Mouse (Mus musculus): Measurements from ENCODE around the gene Zfp955b. TPM values are rescaled to one million over a fixed set of nuclear protein-coding genes. Genes with fewer than 3 reads are reported as not detected.
"Not testable (repeated sequence)": the region's sequence is repeated elsewhere in the genome, so short reads cannot be mapped to it uniquely, and the experiment has no call there.

Zfp955b gene
- 0.86 and 0.92 TPM in 2 replicates for polyA plus RNA-seq (2012; rRNA removed)

- H3K27me3 ChIP-seq (ENCODE audit: control insufficient read depth, insufficient read depth, low read length); H3K36me3 ChIP-seq (ENCODE audit: control insufficient read depth, insufficient read depth, low read length); H3K4me1 ChIP-seq (ENCODE audit: control insufficient read depth, insufficient read depth, insufficient read length); H3K27ac ChIP-seq (ENCODE audit: insufficient read depth, low read length); DNase-seq (ENCODE audit: low read depth in 1 of 2, low spot score in 2 of 2); H3K4me3 ChIP-seq (ENCODE audit: extremely low read depth, insufficient read depth, insufficient read length): not testable (repeated sequence)
- no CpG with 5 or more reads among the region's 25 CpGs for WGBS
Observed at GRCm38 (mm10) chr17:33289039-33289875, at the start of gene Zfp955b. Gene Zfp955b, plus strand, starts transcription at chr17:33289544.

GRCm38 (mm10) chr17:33254530-33255318 lies 34.6 kb upstream of the Zfp955b start, which contains the start of gene Zfp955a:
Gene Zfp955a, minus strand, starts transcription at chr17:33255145.
- H3K4me1 ChIP-seq (ENCODE audit: control insufficient read depth, insufficient read depth, insufficient read length); DNase-seq (ENCODE audit: low read depth in 1 of 2, low spot score in 2 of 2); H3K27me3 ChIP-seq (ENCODE audit: control insufficient read depth, insufficient read depth, low read length); H3K4me3 ChIP-seq (ENCODE audit: extremely low read depth, insufficient read depth, insufficient read length); H3K27ac ChIP-seq (ENCODE audit: insufficient read depth, low read length); H3K36me3 ChIP-seq (ENCODE audit: control insufficient read depth, insufficient read depth, low read length): not testable (repeated sequence)
- WGBS: 33% methylated on average over 1 of the region's 34 CpGs

- no CpG with 5 or more reads among the region's 2 CpGs for WGBS
- H3K27me3 ChIP-seq (ENCODE audit: control insufficient read depth, insufficient read depth, low read length); DNase-seq (ENCODE audit: low read depth in 1 of 2, low spot score in 2 of 2); H3K36me3 ChIP-seq (ENCODE audit: control insufficient read depth, insufficient read depth, low read length); H3K27ac ChIP-seq (ENCODE audit: insufficient read depth, low read length); H3K4me1 ChIP-seq (ENCODE audit: control insufficient read depth, insufficient read depth, insufficient read length); H3K4me3 ChIP-seq (ENCODE audit: extremely low read depth, insufficient read depth, insufficient read length): not testable (repeated sequence)
Observed at GRCm38 (mm10) chr17:33255319-33255657, 34.1 kb upstream of the Zfp955b start.

- H3K36me3 ChIP-seq (ENCODE audit: control insufficient read depth, insufficient read depth, low read length): no peaks in the 10 kb centered on the region
- H3K27me3 ChIP-seq (ENCODE audit: control insufficient read depth, insufficient read depth, low read length): 0 out of 2 replicates have a peak, but pooled peaks cover 2% of the 10 kb centered on the region
- no peaks in the 10 kb centered on the region for H3K4me1 ChIP-seq (ENCODE audit: control insufficient read depth, insufficient read depth, insufficient read length)
- no peak within 1 kb of the TSS for H3K4me3 ChIP-seq (ENCODE audit: extremely low read depth, insufficient read depth, insufficient read length)
- DNase-seq (ENCODE audit: low read depth in 1 of 2, low spot score in 2 of 2): no peak
- no peak within 1 kb of the TSS for H3K27ac ChIP-seq (ENCODE audit: insufficient read depth, low read length)
- TF ChIP-seq POLR2A (IDR thresholded peaks at IDR 0.05; ENCODE audit: low read depth, low read length): no peak
- no peak for TF ChIP-seq CTCF (IDR thresholded peaks at IDR 0.05; ENCODE audit: extremely low read depth, insufficient read depth, insufficient read length, insufficient replicate concordance)
- whole genome bisulfite sequencing: 77% methylated on average over 1 of the region's 1 CpGs
Observed at GRCm38 (mm10) chr17:33264376-33264775, 25.0 kb upstream of the Zfp955b start, which contains the start of gene Olfr63. Gene Olfr63, plus strand, starts transcription at chr17:33264676.

- no peak overlapping the region for H3K4me3 ChIP-seq (ENCODE audit: extremely low read depth, insufficient read depth, insufficient read length)
- no peaks in the 10 kb centered on the region for H3K36me3 ChIP-seq (ENCODE audit: control insufficient read depth, insufficient read depth, low read length)
- H3K27me3 ChIP-seq (ENCODE audit: control insufficient read depth, insufficient read depth, low read length): 0 out of 2 replicates have a peak, but pooled peaks cover 2% of the 10 kb centered on the region
- no peak for TF ChIP-seq POLR2A (IDR thresholded peaks at IDR 0.05; ENCODE audit: low read depth, low read length)
- no peak overlapping the region for H3K27ac ChIP-seq (ENCODE audit: insufficient read depth, low read length)
- DNase-seq (ENCODE audit: low read depth in 1 of 2, low spot score in 2 of 2): no peak
- no peaks in the 10 kb centered on the region for H3K4me1 ChIP-seq (ENCODE audit: control insufficient read depth, insufficient read depth, insufficient read length)
- 85% methylated on average over 9 of the region's 9 CpGs for WGBS
Observed at GRCm38 (mm10) chr17:33268907-33269306, 20.4 kb upstream of the Zfp955b start.

GRCm38 (mm10) chr17:33289876-33290149 lies 469 bp downstream of the Zfp955b start:
- H3K27me3 ChIP-seq (ENCODE audit: control insufficient read depth, insufficient read depth, low read length); H3K36me3 ChIP-seq (ENCODE audit: control insufficient read depth, insufficient read depth, low read length); H3K4me1 ChIP-seq (ENCODE audit: control insufficient read depth, insufficient read depth, insufficient read length); H3K4me3 ChIP-seq (ENCODE audit: extremely low read depth, insufficient read depth, insufficient read length); DNase-seq (ENCODE audit: low read depth in 1 of 2, low spot score in 2 of 2); H3K27ac ChIP-seq (ENCODE audit: insufficient read depth, low read length): not testable (repeated sequence)
- WGBS: no CpG with 5 or more reads among the region's 9 CpGs

- no peak for TF ChIP-seq POLR2A (IDR thresholded peaks at IDR 0.05; ENCODE audit: low read depth, low read length)
- no peak for TF ChIP-seq CTCF (IDR thresholded peaks at IDR 0.05; ENCODE audit: extremely low read depth, insufficient read depth, insufficient read length, insufficient replicate concordance)
- WGBS: 77% methylated on average over 1 of the region's 1 CpGs
- Histone ChIP-seq H3K36me3 (ENCODE audit: control insufficient read depth, insufficient read depth, low read length) (no peaks in the 10 kb centered on the region), H3K27me3 (ENCODE audit: control insufficient read depth, insufficient read depth, low read length) (no peaks in the 10 kb centered on the region), H3K4me3 (ENCODE audit: extremely low read depth, insufficient read depth, insufficient read length) (no peak overlapping the region), H3K4me1 (ENCODE audit: control insufficient read depth, insufficient read depth, insufficient read length) (no peaks in the 10 kb centered on the region), H3K27ac (ENCODE audit: insufficient read depth, low read length) (no peak overlapping the region)
- no peak for DNase-seq (ENCODE audit: low read depth in 1 of 2, low spot score in 2 of 2)
Observed at GRCm38 (mm10) chr17:33352981-33353380, 63.6 kb downstream of the Zfp955b start.

Other genes with a start within 250 kb of the Zfp955b start
- not detected in 2 replicates for gene 4921501E09Rik, start 221.5 kb upstream of the Zfp955b start, polyA plus RNA-seq (2012; rRNA removed)
- gene Zfp563, start 200.2 kb upstream of the Zfp955b start, polyA plus RNA-seq (2012; rRNA removed): 0.48 and 0.69 TPM in 2 replicates
- gene Morc2b, start 149.9 kb upstream of the Zfp955b start, polyA plus RNA-seq (2012; rRNA removed): not detected in 2 replicates
- not detected in 2 replicates for gene Olfr55, start 121.1 kb upstream of the Zfp955b start, polyA plus RNA-seq (2012; rRNA removed)
- gene Olfr239, start 98.2 kb upstream of the Zfp955b start, polyA plus RNA-seq (2012; rRNA removed): not detected in 2 replicates
- gene Olfr1564, start 67.9 kb upstream of the Zfp955b start, polyA plus RNA-seq (2012; rRNA removed): not detected in 2 replicates
- 0.38 and 0.44 TPM in 2 replicates for gene Zfp955a, start 34.4 kb upstream of the Zfp955b start, polyA plus RNA-seq (2012; rRNA removed)
- not detected in 2 replicates for gene Olfr63, start 24.9 kb upstream of the Zfp955b start, polyA plus RNA-seq (2012; rRNA removed)
- 0.58 and 0.78 TPM in 2 replicates for gene Zfp81, start 69.3 kb downstream of the Zfp955b start, polyA plus RNA-seq (2012; rRNA removed)
- 0.92 and 1.1 TPM in 2 replicates for gene Zfp101, start 105.1 kb downstream of the Zfp955b start, polyA plus RNA-seq (2012; rRNA removed)
- gene Actl9, start 143.4 kb downstream of the Zfp955b start, polyA plus RNA-seq (2012; rRNA removed): 0.06 and 0.09 TPM in 2 replicates
- gene Adamts10, start 234.7 kb downstream of the Zfp955b start, polyA plus RNA-seq (2012; rRNA removed): 97.2 and 110 TPM in 2 replicates

All from spleen, adult 2 months (tissue).